Mouse (Mus musculus): Measurements from ENCODE around the gene Spdye4a. TPM values are rescaled to one million over a fixed set of nuclear protein-coding genes. Genes with fewer than 3 reads are reported as not detected.

Spdye4a gene
- total and polyA plus RNA-seq, 3 experiments: not detected

- dilution Hi-C loops (cut with MboI; ENCODE audit: extremely low pct_ligation_motif_present, extremely low pct_unique_long_range_greater_than_20kb, low sequenced_read_pairs) (no loop called here), in situ Hi-C loops (cut with MboI; ENCODE audit: low pct_ligation_motif_present, low pct_unique_long_range_greater_than_20kb, low sequenced_read_pairs) (no loop called here)
- DNase-seq (ENCODE audit: extremely low read depth): no peak
- Histone ChIP-seq H3K79me2 (replicated peaks; ENCODE audit: control insufficient read depth, extremely low read depth, insufficient read depth, poor library complexity, severe bottlenecking) (no peaks in the 10 kb centered on the region), H3K27ac (ENCODE audit: insufficient read depth, low read depth) (no peak overlapping the region), H3K4me2 (ENCODE audit: insufficient read depth, low read depth, poor library complexity, severe bottlenecking) (no peak overlapping the region), H3K4me3 (replicated peaks in 1 of 3; ENCODE audit: low read depth in 2 of 3, low read length in 2 of 3, poor library complexity in 1 of 3) (no peak overlapping the region), H3K9ac (ENCODE audit: insufficient read depth, low read depth) (no peak overlapping the region), H3K36me3 (replicated peaks in 1 of 2; ENCODE audit: control insufficient read depth in 1 of 2, insufficient read depth in 1 of 2, low read length in 1 of 2) (peaks cover 0 to 12% of the 10 kb centered on the region in 2 experiments), H3K27me3 (replicated peaks) (no peaks in the 10 kb centered on the region), H3K9me3 (replicated peaks; ENCODE audit: low read length) (no peaks in the 10 kb centered on the region), H3K4me1 (ENCODE audit: control insufficient read depth in 1 of 2, insufficient read depth in 2 of 2) (peaks cover 16 to 21% of the 10 kb centered on the region in 2 experiments)
- TF ChIP-seq ELF1 (IDR thresholded peaks at IDR 0.05; ENCODE audit: low read depth, low read length) (no peak), ZNF384 (IDR thresholded peaks at IDR 0.05; ENCODE audit: low read depth, low read length) (no peak), RAD21 (IDR thresholded peaks at IDR 0.05; ENCODE audit: low read depth, low read length) (no peak), TBP (conservative IDR thresholded peaks at IDR 0.05; ENCODE audit: low read depth, low read length) (no peak), JUN (IDR thresholded peaks at IDR 0.05; ENCODE audit: insufficient read depth, low read depth, low read length) (no peak), UBTF (IDR thresholded peaks at IDR 0.05; ENCODE audit: low read depth, low read length) (no peak), POLR2A (IDR thresholded peaks at IDR 0.05; ENCODE audit: low read depth, low read length) (no peak), SMC3 (IDR thresholded peaks at IDR 0.05; ENCODE audit: low read depth, low read length) (no peak), MAX (IDR thresholded peaks at IDR 0.05; ENCODE audit: low read length) (no peak), NELFE (IDR thresholded peaks at IDR 0.05; ENCODE audit: low read depth, low read length) (no peak), EP300 (IDR thresholded peaks at IDR 0.05; ENCODE audit: low read length) (no peak), GABPA (IDR thresholded peaks at IDR 0.05; ENCODE audit: insufficient replicate concordance, low read depth, low read length) (no peak), SIN3A (IDR thresholded peaks at IDR 0.05; ENCODE audit: low read length) (no peak), MAZ (IDR thresholded peaks at IDR 0.05; ENCODE audit: low read depth, low read length) (no peak), HCFC1 (IDR thresholded peaks at IDR 0.05; ENCODE audit: low read depth, low read length) (no peak), POLR2AphosphoS2 (IDR thresholded peaks at IDR 0.05; ENCODE audit: low read depth, low read length) (no peak), JUND (conservative IDR thresholded peaks at IDR 0.05; ENCODE audit: low read depth, low read length) (no peak), MEF2A (IDR thresholded peaks at IDR 0.05; ENCODE audit: borderline replicate concordance, low read depth, low read length) (no peak), MXI1 (IDR thresholded peaks at IDR 0.05; ENCODE audit: low read depth, low read length) (no peak)
Observed at GRCm38 (mm10) chr5:143272540-143273330, 46.0 kb upstream of the Spdye4a start.

GRCm38 (mm10) chr5:143272108-143272507, 45.4 kb upstream of the Spdye4a start:
- no peak for DNase-seq (ENCODE audit: extremely low read depth)
- Histone ChIP-seq H3K9ac (ENCODE audit: insufficient read depth, low read depth) (no peak overlapping the region), H3K79me2 (replicated peaks; ENCODE audit: control insufficient read depth, extremely low read depth, insufficient read depth, poor library complexity, severe bottlenecking) (no peaks in the 10 kb centered on the region), H3K9me3 (replicated peaks; ENCODE audit: low read length) (no peaks in the 10 kb centered on the region), H3K4me1 (ENCODE audit: control insufficient read depth in 1 of 2, insufficient read depth in 2 of 2) (peaks cover 16 to 21% of the 10 kb centered on the region in 2 experiments), H3K4me3 (replicated peaks in 1 of 3; ENCODE audit: low read depth in 2 of 3, low read length in 2 of 3, poor library complexity in 1 of 3) (no peak overlapping the region), H3K27ac (ENCODE audit: insufficient read depth, low read depth) (no peak overlapping the region), H3K27me3 (replicated peaks) (no peaks in the 10 kb centered on the region), H3K36me3 (replicated peaks in 1 of 2; ENCODE audit: control insufficient read depth in 1 of 2, insufficient read depth in 1 of 2, low read length in 1 of 2) (peaks cover 0 to 12% of the 10 kb centered on the region in 2 experiments), H3K4me2 (ENCODE audit: insufficient read depth, low read depth, poor library complexity, severe bottlenecking) (no peak overlapping the region)
- no peak for TF ChIP-seq RAD21 (IDR thresholded peaks at IDR 0.05; ENCODE audit: low read depth, low read length)
- TF ChIP-seq SIN3A (IDR thresholded peaks at IDR 0.05; ENCODE audit: low read length): no peak
- no peak for TF ChIP-seq USF2 (conservative IDR thresholded peaks at IDR 0.05; ENCODE audit: low read depth, low read length)
- TF ChIP-seq E2F4 (IDR thresholded peaks at IDR 0.05; ENCODE audit: insufficient replicate concordance, low read depth, low read length): no peak
- in situ Hi-C loops (cut with MboI; ENCODE audit: low pct_ligation_motif_present, low pct_unique_long_range_greater_than_20kb, low sequenced_read_pairs): no loop called here
- dilution Hi-C loops (cut with MboI; ENCODE audit: extremely low pct_ligation_motif_present, extremely low pct_unique_long_range_greater_than_20kb, low sequenced_read_pairs): no loop called here

Data from CH12.LX (cell line).